Comparison of ENCODE assay signal across 10 mouse cellular contexts in genomic region chr6:117613656-117614350, GRCm38 (mm10).
A peak's percentile ranks its signal among the peaks of the same experiment; 100 is the strongest.
DNase-seq lines count a peak whose midpoint lies in the region; ATAC-seq and TF ChIP-seq lines count a peak whose summit lies in the region.
"Had no signal": no experiment of that assay in that cellular context is flagged by ENCODE, and none has a peak within 500 bp of the region (broad histone marks: within the 10 kb centered on the region; RNA-seq: fewer than 3 reads in every experiment).

No protein-coding gene starts in this region.

- H3K9ac ChIP-seq in stomach, embryonic 14.5 days (replicated peaks; ENCODE audit: low read depth, low read length) = no peak overlapping the region
- no peak overlapping the region for H3K9ac ChIP-seq in stomach, postnatal 0 days (ENCODE audit: low read length)
- H3K9ac ChIP-seq in kidney, postnatal 0 days (ENCODE audit: low read depth, low read length) = no peak overlapping the region

- TF ChIP-seq CTCF in stomach, postnatal 0 days (IDR thresholded peaks at IDR 0.05; ENCODE audit: low read depth) = no peak
- no peak for TF ChIP-seq CTCF in kidney, postnatal 0 days (IDR thresholded peaks at IDR 0.05; ENCODE audit: low read depth)

- no peaks in the 10 kb centered on the region for H3K9me3 ChIP-seq in stomach, embryonic 14.5 days (ENCODE audit: control insufficient read depth, low read depth, low read length)
- H3K9me3 ChIP-seq in stomach, postnatal 0 days (ENCODE audit: control insufficient read depth, low read length) = no peaks in the 10 kb centered on the region
- H3K9me3 ChIP-seq in kidney, postnatal 0 days (replicated peaks; ENCODE audit: low read length) = no peaks in the 10 kb centered on the region
- no peaks in the 10 kb centered on the region for H3K9me3 ChIP-seq in hindbrain, embryonic 10.5 days

- no peak for TF ChIP-seq EP300 in stomach, postnatal 0 days (optimal IDR thresholded peaks at IDR 0.05)

- no peaks in the 10 kb centered on the region for H3K27me3 ChIP-seq in stomach, embryonic 14.5 days (ENCODE audit: control insufficient read depth, insufficient read depth, low read length)
- no peaks in the 10 kb centered on the region for H3K27me3 ChIP-seq in stomach, postnatal 0 days (ENCODE audit: control insufficient read depth, insufficient read depth, low read length)
- no peaks in the 10 kb centered on the region for H3K27me3 ChIP-seq in kidney, postnatal 0 days (ENCODE audit: insufficient read depth, low read length)
- H3K27me3 ChIP-seq in hindbrain, embryonic 10.5 days (ENCODE audit: insufficient read depth, poor library complexity, severe bottlenecking) = no peaks in the 10 kb centered on the region

- peak; percentile 19 for DNase-seq in gastrocnemius, postnatal 14 days
- DNase-seq in gastrocnemius, postnatal 25 days = no peak
- no peak for DNase-seq in stomach, postnatal 0 days (ENCODE audit: low spot score)
- DNase-seq in kidney, postnatal 0 days (ENCODE audit: low spot score) = peak; percentile 77
- DNase-seq in hindbrain, embryonic 10.5 days (ENCODE audit: low spot score) = no peak
- no peak for DNase-seq in retina, embryonic 14.5 days (ENCODE audit: low spot score)
- DNase-seq: gastrocnemius, postnatal 36 days had no signal

- peak; percentile 28; the same call in 1 of the 2 replicates for ATAC-seq in stomach, embryonic 14.5 days (ENCODE audit: insufficient number of reproducible peaks, insufficient read depth, low FRiP score, low read depth)
- ATAC-seq in stomach, postnatal 0 days (ENCODE audit: low FRiP score, low TSS enrichment) = no peak
- ATAC-seq in kidney, postnatal 0 days (replicated peaks; ENCODE audit: low FRiP score, low read depth) = no peak
- no peak for ATAC-seq in CD4-positive, CD25-positive, alpha-beta regulatory T cell, adult 4 months
- ATAC-seq: midbrain, embryonic 16.5 days had no signal

- H3K36me3 ChIP-seq in stomach, embryonic 14.5 days (ENCODE audit: control insufficient read depth, insufficient read depth, low read length) = no peaks in the 10 kb centered on the region
- H3K36me3 ChIP-seq in stomach, postnatal 0 days (ENCODE audit: control insufficient read depth, insufficient read depth, low read length) = no peaks in the 10 kb centered on the region
- H3K36me3 ChIP-seq in kidney, postnatal 0 days (ENCODE audit: insufficient read depth, low read length) = no peaks in the 10 kb centered on the region
- no peaks in the 10 kb centered on the region for H3K36me3 ChIP-seq in hindbrain, embryonic 10.5 days

- no peak overlapping the region for H3K4me3 ChIP-seq in stomach, embryonic 14.5 days (ENCODE audit: low read depth, low read length)
- H3K4me3 ChIP-seq in stomach, postnatal 0 days (ENCODE audit: low read depth, low read length) = no peak overlapping the region
- H3K4me3 ChIP-seq in kidney, postnatal 0 days (replicated peaks; ENCODE audit: low read depth, low read length) = no peak overlapping the region
- H3K4me3 ChIP-seq in hindbrain, embryonic 10.5 days = no peak overlapping the region

- intact Hi-C loops in gastrocnemius, postnatal 14 days (cut with DNase I; ENCODE audit: low total_unique reads) = no loop called here

- H3K4me1 ChIP-seq in stomach, embryonic 14.5 days (ENCODE audit: control insufficient read depth, insufficient read depth, low read length) = peaks cover 26% of the 10 kb centered on the region
- H3K4me1 ChIP-seq in stomach, postnatal 0 days (replicated peaks; ENCODE audit: control insufficient read depth, insufficient read depth) = 0 out of 2 replicates have a peak, but pooled peaks cover 4% of the 10 kb centered on the region
- H3K4me1 ChIP-seq in kidney, postnatal 0 days (replicated peaks; ENCODE audit: insufficient read depth, low read length) = 0 out of 2 replicates have a peak, but pooled peaks cover 5% of the 10 kb centered on the region
- H3K4me1 ChIP-seq in hindbrain, embryonic 10.5 days (replicated peaks) = peaks cover 6% of the 10 kb centered on the region

- WGBS in stomach, embryonic 14.5 days = 33% methylated on average over 11 of the region's 11 CpGs
- WGBS in stomach, postnatal 0 days = 24% methylated on average over 11 of the region's 11 CpGs
- 56% methylated on average over 11 of the region's 11 CpGs for WGBS in kidney, postnatal 0 days
- 81% methylated on average over 11 of the region's 11 CpGs for WGBS in hindbrain, embryonic 10.5 days

- H3K4me2 ChIP-seq in stomach, embryonic 14.5 days (replicated peaks; ENCODE audit: low read depth, low read length) = no peak overlapping the region
- H3K4me2 ChIP-seq in stomach, postnatal 0 days (replicated peaks; ENCODE audit: low read depth) = no peak overlapping the region
- H3K4me2 ChIP-seq in kidney, postnatal 0 days (ENCODE audit: low read length) = no peak overlapping the region

- peak overlapping the region; percentile 74; the same call in 1 of the 2 replicates for H3K27ac ChIP-seq in stomach, embryonic 14.5 days (ENCODE audit: low read length)
- H3K27ac ChIP-seq in stomach, postnatal 0 days (replicated peaks) = no peak overlapping the region
- H3K27ac ChIP-seq in kidney, postnatal 0 days = peak overlapping the region; percentile 19; the same call in 1 of the 2 replicates
- H3K27ac ChIP-seq in hindbrain, embryonic 10.5 days = no peak overlapping the region

Comparison
In these comparisons a context has a peak if more than half of its experiments do, and no peak if none do; other contexts are left out.
1. DNase-seq: peak in gastrocnemius, postnatal 14 days (single experiment) and kidney, postnatal 0 days (single experiment); none in gastrocnemius, postnatal 25 days (single experiment), stomach, postnatal 0 days (single experiment), hindbrain, embryonic 10.5 days (single experiment) and retina, embryonic 14.5 days (single experiment).
2. H3K27ac ChIP-seq: peak in stomach, embryonic 14.5 days (single experiment) and kidney, postnatal 0 days (single experiment); none in stomach, postnatal 0 days (single experiment) and hindbrain, embryonic 10.5 days (single experiment).